8 mouse cellular contexts compared by ENCODE assay signal in the genomic region with DNA sequence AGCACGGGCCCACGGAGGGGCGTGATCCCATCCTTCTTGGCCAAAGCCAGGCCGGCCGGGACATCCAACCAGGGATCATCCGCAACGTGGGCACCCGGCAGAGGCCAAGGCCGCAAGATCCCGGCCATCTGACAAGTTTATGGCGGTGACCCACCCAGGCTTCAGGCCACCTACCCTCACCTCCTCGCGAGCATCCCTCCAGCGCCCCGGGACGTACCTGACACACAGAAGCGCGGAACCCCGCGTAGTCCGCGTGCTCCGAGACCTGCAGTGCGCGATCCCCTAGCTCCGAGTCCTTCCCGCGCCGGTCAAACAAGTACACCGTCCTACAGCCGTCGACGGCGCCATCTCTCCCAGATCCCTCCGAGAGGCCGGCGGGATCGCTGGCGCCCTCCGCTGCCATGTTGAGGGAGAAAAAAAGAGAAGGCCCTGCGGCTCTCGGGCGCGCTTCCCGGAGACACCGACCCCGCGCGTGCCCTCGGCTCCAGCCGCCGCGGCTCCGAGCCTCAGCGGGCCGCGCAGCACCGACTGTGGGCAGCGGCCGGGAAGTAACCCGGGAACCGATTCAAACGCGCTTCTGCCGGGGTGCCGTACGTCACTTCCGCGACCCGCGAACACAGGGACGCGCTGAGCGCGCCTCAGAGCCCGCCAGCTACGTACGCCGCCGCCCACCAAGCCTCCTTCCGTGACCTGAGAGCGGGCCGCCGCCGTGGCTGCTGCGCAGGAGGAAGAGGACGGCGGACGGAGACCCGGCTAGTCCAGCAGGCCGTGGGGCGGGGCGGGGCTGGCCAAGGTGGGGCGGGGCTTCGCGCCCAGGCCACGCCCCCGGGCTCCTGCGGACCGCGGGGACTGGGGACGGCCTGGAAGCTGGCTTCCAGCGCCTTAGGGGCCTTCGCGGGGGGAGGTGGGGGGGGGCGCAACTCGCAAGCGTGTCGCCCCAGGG. TPM values are rescaled to one million over a fixed set of nuclear protein-coding genes. Genes with fewer than 3 reads are reported as not detected.
DNase-seq lines count a peak whose midpoint lies in the region; ATAC-seq and TF ChIP-seq lines count a peak whose summit lies in the region.

A gene (minus strand): TSS at position 582 of the 943 bp plus-strand sequence.

- H3K27ac ChIP-seq in bone marrow, adult 2 months (ENCODE audit: control insufficient read depth, insufficient read depth, low read depth, low read length, poor library complexity), result peak within 1 kb of the TSS; percentile 96
- H3K27ac ChIP-seq in embryonic facial prominence, embryonic 14.5 days (replicated peaks; ENCODE audit: low read depth, low read length), result peak within 1 kb of the TSS; percentile 99
- peak within 1 kb of the TSS; percentile 99 for H3K27ac ChIP-seq in limb, embryonic 13.5 days
- peak within 1 kb of the TSS; percentile 100 for H3K27ac ChIP-seq in midbrain, embryonic 15.5 days

- H3K4me2 ChIP-seq in embryonic facial prominence, embryonic 14.5 days (ENCODE audit: low read depth, low read length), result peak within 1 kb of the TSS; percentile 80
- peak within 1 kb of the TSS; percentile 86 for H3K4me2 ChIP-seq in limb, embryonic 13.5 days (replicated peaks)
- H3K4me2 ChIP-seq in midbrain, embryonic 15.5 days, result peak within 1 kb of the TSS; percentile 77

- peak; percentile 97 for ATAC-seq in embryonic facial prominence, embryonic 14.5 days (ENCODE audit: low read depth)
- peak; percentile 95 for ATAC-seq in limb, embryonic 13.5 days (ENCODE audit: low FRiP score, low read depth)
- peak; percentile 97 for ATAC-seq in midbrain, embryonic 15.5 days (replicated peaks)

- H3K4me1 ChIP-seq in bone marrow, adult 2 months (ENCODE audit: control insufficient read depth, insufficient read depth, low read length), result peaks cover 6% of the 10 kb centered on the region; the same call in 1 of the 2 replicates
- H3K4me1 ChIP-seq in embryonic facial prominence, embryonic 14.5 days (ENCODE audit: control insufficient read depth, insufficient read depth, low read length), result peaks cover 3% of the 10 kb centered on the region; the same call in 1 of the 2 replicates
- H3K4me1 ChIP-seq in limb, embryonic 13.5 days, result peaks cover 17% of the 10 kb centered on the region
- H3K4me1 ChIP-seq in midbrain, embryonic 15.5 days, result peaks cover 27% of the 10 kb centered on the region

- no peaks in the 10 kb centered on the region for H3K27me3 ChIP-seq in embryonic facial prominence, embryonic 14.5 days (replicated peaks; ENCODE audit: control insufficient read depth, insufficient read depth, low read length)
- no peaks in the 10 kb centered on the region for H3K27me3 ChIP-seq in limb, embryonic 13.5 days
- H3K27me3 ChIP-seq in midbrain, embryonic 15.5 days (replicated peaks), result no peaks in the 10 kb centered on the region

- H3K36me3 ChIP-seq in embryonic facial prominence, embryonic 14.5 days (ENCODE audit: control insufficient read depth, insufficient read depth, low read length), result no peaks in the 10 kb centered on the region
- no peaks in the 10 kb centered on the region for H3K36me3 ChIP-seq in limb, embryonic 13.5 days
- no peaks in the 10 kb centered on the region for H3K36me3 ChIP-seq in midbrain, embryonic 15.5 days (replicated peaks)

- peak; percentile 96 for DNase-seq in A20 (ENCODE audit: low read depth, low spot score)
- peak; percentile 97 for DNase-seq in embryonic facial prominence, embryonic 14.5 days (ENCODE audit: low spot score)
- peak; percentile 92 for DNase-seq in heart, adult 8-10 months (ENCODE audit: low spot score)
- peak; percentile 94 for DNase-seq in kidney, adult 9 months
- peak; percentile 90 to 95 for DNase-seq in spleen, adult 18-20 months

- TF ChIP-seq POLR2A in bone marrow, adult 2 months (IDR thresholded peaks at IDR 0.05; ENCODE audit: borderline replicate concordance, control insufficient read depth, low read depth, low read length), result peak; percentile 32; the same call in 1 of the 2 replicates

- under 1% methylated on average over 99 of the region's 109 CpGs for WGBS in bone marrow, adult 2 months
- 0% methylated on average over 45 of the region's 109 CpGs for WGBS in embryonic facial prominence, embryonic 14.5 days
- WGBS in limb, embryonic 13.5 days, result under 1% methylated on average over 95 of the region's 109 CpGs
- WGBS in midbrain, embryonic 15.5 days, result under 1% methylated on average over 96 of the region's 109 CpGs

- no peaks in the 10 kb centered on the region for H3K9me3 ChIP-seq in embryonic facial prominence, embryonic 14.5 days (ENCODE audit: control insufficient read depth, low read length)
- no peaks in the 10 kb centered on the region for H3K9me3 ChIP-seq in limb, embryonic 13.5 days
- no peaks in the 10 kb centered on the region for H3K9me3 ChIP-seq in midbrain, embryonic 15.5 days

- no peak for TF ChIP-seq CTCF in bone marrow, adult 2 months (IDR thresholded peaks at IDR 0.05; ENCODE audit: control insufficient read depth, insufficient read depth, low read length)

- H3K4me3 ChIP-seq in bone marrow, adult 2 months (replicated peaks; ENCODE audit: control insufficient read depth, low read depth, low read length), result peak within 1 kb of the TSS; percentile 82
- H3K4me3 ChIP-seq in embryonic facial prominence, embryonic 14.5 days (ENCODE audit: low read depth, low read length), result peak within 1 kb of the TSS; percentile 62
- H3K4me3 ChIP-seq in limb, embryonic 13.5 days, result peak within 1 kb of the TSS; percentile 90
- H3K4me3 ChIP-seq in midbrain, embryonic 15.5 days, result peak within 1 kb of the TSS; percentile 53

- peak within 1 kb of the TSS; percentile 98 for H3K9ac ChIP-seq in embryonic facial prominence, embryonic 14.5 days (ENCODE audit: low read depth, low read length)
- H3K9ac ChIP-seq in limb, embryonic 13.5 days, result peak within 1 kb of the TSS; percentile 92
- H3K9ac ChIP-seq in midbrain, embryonic 15.5 days, result peak within 1 kb of the TSS; percentile 96

RNA-seq across cellular contexts. Expression of the gene that starts here (rescaled TPM):
- 27.5 and 35.0 TPM in 2 replicates for polyA plus RNA-seq in bone marrow, adult 2 months (2011; ENCODE audit: insufficient read depth, insufficient read length, low replicate concordance, missing spikeins)
- polyA plus RNA-seq in embryonic facial prominence, embryonic 14.5 days (2014; fragmentation: Nextera tagmentation; extraction: Ambion mirVana), result 74.4 and 83.8 TPM in 2 replicates
- total RNA-seq in heart, adult 8-10 months (2022), result 10 to 100 TPM; 15.6 to 17.2 (median 16.4) TPM
- 72.3 and 81.5 TPM in 2 replicates for polyA plus RNA-seq in limb, embryonic 13.5 days (2015; fragmentation: Nextera tagmentation; extraction: Ambion mirVana)
- 48.1 and 51.8 TPM in 2 replicates for polyA plus RNA-seq in midbrain, embryonic 15.5 days (2015; fragmentation: Nextera tagmentation; extraction: Ambion mirVana)

Comparison
In these comparisons a context has a peak if more than half of its experiments do, and no peak if none do; other contexts are left out.
1. Peak in every context shown above with its lines: DNase-seq, ATAC-seq, H3K4me3 ChIP-seq and H3K27ac ChIP-seq.